Mouse (Mus musculus) left cerebral cortex, adult 8-10 months (tissue): ENCODE results near the gene Zdhhc15. TPM values are rescaled to one million over a fixed set of nuclear protein-coding genes. Genes with fewer than 3 reads are reported as not detected.
"Not testable (repeated sequence)": the region's sequence is repeated elsewhere in the genome, so short reads cannot be mapped to it uniquely, and the experiment has no call there.

Source experiments
- DNase-seq, 2 experiments: peaks; one replicate each; pipeline ENCODE4 v3.0.0; 2022; ENCODE audit warnings: low spot score in 2 of 2
- total RNA-seq, 4 experiments: library from RNA; stranded (reverse); gene quantifications; 2 replicates each; pipeline ENCODE4 v1.2.4; 2022

Zdhhc15 gene
- 1 to 10 TPM; 5.8 to 7.4 (median 6.5) TPM for total RNA-seq

- peak; percentile 16 to 20 for DNase-seq
Measured at GRCm38 (mm10) chrX:104670757-104671549, at the start of gene Zdhhc15. TSS of gene Zdhhc15 (minus strand) at chrX:104671064.

GRCm38 (mm10) chrX:104707935-104708334, 37.1 kb upstream of the Zdhhc15 start:
- DNase-seq, result no peak

- no peak for DNase-seq
Measured at GRCm38 (mm10) chrX:104669850-104670756, 761 bp downstream of the Zdhhc15 start.

- no peak for DNase-seq
Measured at GRCm38 (mm10) chrX:104656976-104657375, 13.9 kb downstream of the Zdhhc15 start.

- no peak for DNase-seq
Measured at GRCm38 (mm10) chrX:104612531-104612930, 58.3 kb downstream of the Zdhhc15 start.

DNA sequence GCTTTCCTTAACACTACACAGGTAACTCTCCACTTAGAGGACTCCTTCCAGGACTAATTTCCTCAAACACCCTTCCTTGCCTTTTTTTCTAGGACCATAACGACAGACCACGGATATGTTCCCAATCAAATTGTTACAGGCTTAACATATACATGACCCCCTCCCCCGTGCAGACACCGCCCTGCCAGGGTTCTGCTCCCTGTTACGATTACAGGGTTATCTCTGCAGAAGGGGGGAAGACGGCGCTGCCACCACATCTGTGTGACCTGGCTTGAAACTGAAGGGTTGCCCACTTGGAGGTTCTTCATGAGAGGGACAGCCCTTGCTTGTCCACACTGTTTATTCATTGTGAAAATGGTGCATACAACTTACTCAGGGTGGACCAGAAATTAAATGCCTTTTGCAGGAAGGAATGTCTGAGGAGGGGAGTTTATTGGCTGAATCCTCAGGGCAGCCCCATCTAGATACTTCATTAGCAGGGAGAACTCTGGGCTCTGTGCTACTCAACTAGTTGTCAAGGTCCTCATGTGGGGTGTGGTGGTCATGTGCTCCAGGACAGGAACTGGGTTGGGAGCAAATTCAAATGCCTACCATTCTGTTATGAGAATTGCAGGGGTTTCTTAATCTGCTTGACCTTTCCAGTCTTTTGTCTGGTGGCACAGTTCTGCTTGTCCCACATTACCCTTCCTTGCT, 67.0 kb downstream of the Zdhhc15 start:
- DNase-seq, result not testable (repeated sequence)

- DNase-seq, result not testable (repeated sequence)
Measured at GRCm38 (mm10) chrX:104602168-104602859, 68.5 kb downstream of the Zdhhc15 start.

GRCm38 (mm10) chrX:104573946-104574345, 96.9 kb downstream of the Zdhhc15 start:
- no peak for DNase-seq

- DNase-seq, result no peak
Measured at GRCm38 (mm10) chrX:104567497-104567896, 103.4 kb downstream of the Zdhhc15 start.

DNA sequence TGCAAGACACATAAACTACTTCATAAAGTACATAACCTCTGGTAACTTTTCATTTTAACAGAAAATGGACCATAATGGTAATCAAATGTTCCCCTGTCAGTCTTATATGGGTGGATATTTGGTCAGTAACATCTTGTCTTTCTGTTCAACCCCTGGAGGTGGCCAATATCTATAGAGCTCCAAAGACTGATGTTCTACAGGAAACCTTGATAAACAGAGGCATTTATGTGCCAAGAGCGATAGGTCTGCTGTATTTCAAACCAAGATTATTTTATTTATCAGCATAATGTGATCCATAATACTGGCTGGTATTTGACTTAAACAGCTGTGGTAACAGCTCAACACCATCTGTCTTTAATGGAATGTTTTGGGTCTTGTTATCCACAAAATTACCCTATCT, 125.6 kb downstream of the Zdhhc15 start:
- no peak for DNase-seq

GRCm38 (mm10) chrX:104543919-104544595, 126.8 kb downstream of the Zdhhc15 start:
- DNase-seq, result no peak

- DNase-seq, result no peak
Measured at GRCm38 (mm10) chrX:104542635-104543034, 128.2 kb downstream of the Zdhhc15 start.

GRCm38 (mm10) chrX:104501765-104502164, 169.1 kb downstream of the Zdhhc15 start:
- no peak for DNase-seq

GRCm38 (mm10) chrX:104489626-104490355, 181.1 kb downstream of the Zdhhc15 start:
- DNase-seq, result no peak

GRCm38 (mm10) chrX:104488870-104489467, 181.9 kb downstream of the Zdhhc15 start:
- no peak for DNase-seq

- DNase-seq, result no peak
Measured at GRCm38 (mm10) chrX:104488036-104488435, 182.8 kb downstream of the Zdhhc15 start.
